Mouse (Mus musculus) small intestine, adult 10 weeks (tissue): ENCODE data around the gene Gm43738. TPM values are rescaled to one million over a fixed set of nuclear protein-coding genes. Genes with fewer than 3 reads are reported as not detected.

Experiments used
- polyA plus RNA-seq: library from polyadenylated mRNA; stranded (reverse); fragments of 350-450 nt; fragmentation: Illumina TruSeq; extraction: RNeasy Lipid Tissue Mini Kit (QIAGEN cat#74804); gene quantifications from one replicate; pipeline ENCODE4 v1.2.3, GENCODE M21; 2014; ENCODE audit warnings: low replicate concordance

Gm43738 gene
- polyA plus RNA-seq: not detected

DNA sequence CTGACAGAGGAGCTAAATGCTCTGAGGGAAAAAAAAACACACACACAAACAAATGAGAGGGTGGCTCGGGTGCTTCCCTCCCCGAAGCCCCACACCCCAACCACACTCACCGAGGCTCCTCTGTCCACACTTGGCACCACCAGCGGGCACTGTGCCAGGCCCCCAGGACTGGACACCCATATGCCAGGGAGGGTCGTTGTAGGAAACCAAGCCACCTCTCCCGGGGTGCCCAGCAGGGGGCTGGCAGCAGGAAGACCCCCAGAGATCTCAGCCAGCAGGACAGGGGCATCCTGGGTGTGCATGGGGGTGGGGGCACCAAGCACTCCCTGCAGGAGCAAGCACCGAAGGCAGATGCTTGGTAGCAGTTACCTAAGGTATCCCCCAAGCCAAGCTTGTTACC lies at the start of gene Gm43738:
Gm43738 (minus strand) TSS at position 289 of the 400 bp plus-strand sequence.

GRCm38 (mm10) chr3:89135958-89136357 lies 35.1 kb upstream of the Gm43738 start, which contains the start of gene Pklr:
Gene Pklr, plus strand, starts transcription at chr3:89136142.

GRCm38 (mm10) chr3:89101812-89102494 lies 1.1 kb upstream of the Gm43738 start, which contains the start of gene Fdps:
Gene Fdps, minus strand, starts transcription at chr3:89101959.

DNA sequence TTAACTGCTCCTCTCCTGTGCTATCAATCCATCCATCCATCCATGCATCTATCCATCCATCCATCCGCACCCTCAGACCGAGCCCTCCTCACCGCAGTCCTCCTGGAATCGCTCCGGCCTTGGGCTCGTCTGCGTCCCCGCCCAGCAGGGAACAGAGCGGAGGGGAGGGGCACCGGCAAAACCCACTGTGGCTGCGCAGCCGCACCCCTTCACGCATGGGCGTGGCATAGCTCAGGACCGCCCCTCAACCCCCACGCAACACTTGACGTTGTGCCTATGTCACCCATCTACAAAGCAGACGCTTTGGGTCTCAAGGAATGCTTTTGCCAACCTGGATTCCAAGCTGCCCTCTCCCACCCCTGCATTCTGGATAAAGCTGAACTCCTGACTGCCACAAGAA lies 7.7 kb downstream of the Gm43738 start, which contains the start of gene Rusc1:
Rusc1 (minus strand) TSS at position 137 of the 400 bp plus-strand sequence.

Other genes starting within 250 kb of the Gm43738 start
- gene Msto1, start 187.1 kb downstream of the Gm43738 start, polyA plus RNA-seq: not detected
- 23.5 TPM for gene Ash1l, start 150.5 kb downstream of the Gm43738 start, polyA plus RNA-seq
- 62.5 TPM for gene Dap3, start 149.9 kb downstream of the Gm43738 start, polyA plus RNA-seq
- gene Rusc1, start 7.8 kb downstream of the Gm43738 start, polyA plus RNA-seq: 11.3 TPM
- gene Fdps, start 860 bp upstream of the Gm43738 start, polyA plus RNA-seq: 3.0 TPM
- 83.2 TPM for gene Pklr, start 35.0 kb upstream of the Gm43738 start, polyA plus RNA-seq
- not detected for gene Hcn3, start 59.1 kb upstream of the Gm43738 start, polyA plus RNA-seq
- 11.5 TPM for gene Clk2, start 63.7 kb upstream of the Gm43738 start, polyA plus RNA-seq
- gene Scamp3, start 76.4 kb upstream of the Gm43738 start, polyA plus RNA-seq: 8.1 TPM
- not detected for gene Fam189b, start 82.0 kb upstream of the Gm43738 start, polyA plus RNA-seq
- gene Gba, start 101.8 kb upstream of the Gm43738 start, polyA plus RNA-seq: 6.2 TPM
- gene Thbs3, start 114.1 kb upstream of the Gm43738 start, polyA plus RNA-seq: not detected
- 19.8 TPM for gene Mtx1, start 126.0 kb upstream of the Gm43738 start, polyA plus RNA-seq
- 1.3 TPM for gene Muc1, start 128.0 kb upstream of the Gm43738 start, polyA plus RNA-seq
- 14.1 TPM for gene Krtcap2, start 144.9 kb upstream of the Gm43738 start, polyA plus RNA-seq
- gene Trim46, start 145.2 kb upstream of the Gm43738 start, polyA plus RNA-seq: not detected
- gene Dpm3, start 158.3 kb upstream of the Gm43738 start, polyA plus RNA-seq: not detected
- gene Slc50a1, start 169.5 kb upstream of the Gm43738 start, polyA plus RNA-seq: 11.5 TPM
- 8.7 TPM for gene Efna1, start 180.0 kb upstream of the Gm43738 start, polyA plus RNA-seq
- gene Efna3, start 221.9 kb upstream of the Gm43738 start, polyA plus RNA-seq: 0.22 TPM
- not detected for gene Efna4, start 236.9 kb upstream of the Gm43738 start, polyA plus RNA-seq
- 1.6 TPM for gene Adam15, start 248.9 kb upstream of the Gm43738 start, polyA plus RNA-seq